Mouse (Mus musculus) embryo, embryonic 10 days (tissue): ENCODE measurements around the gene Pold2.

Experiments
- DNase-seq: peaks from one replicate; pipeline ENCODE4 v3.0.0-alpha.2; 2015; ENCODE audit warnings: low spot score

The Pold2 gene

GRCm38 (mm10) chr11:5858723-5859122 is 19.4 kb downstream of the Pold2 start:
- DNase-seq = no peak

GRCm38 (mm10) chr11:5856479-5857130 is 21.5 kb downstream of the Pold2 start:
- DNase-seq = no peak

- no peak for DNase-seq
These were observed 22.2 kb downstream of the Pold2 start for GRCm38 (mm10) chr11:5855902-5856301.

- DNase-seq = no peak
These were observed 22.6 kb downstream of the Pold2 start for GRCm38 (mm10) chr11:5855481-5855880.

- no peak for DNase-seq
These were observed 25.8 kb downstream of the Pold2 start for GRCm38 (mm10) chr11:5852314-5852713.

GRCm38 (mm10) chr11:5851021-5851736 is 26.9 kb downstream of the Pold2 start:
- DNase-seq = no peak

- no peak for DNase-seq
These were observed 27.6 kb downstream of the Pold2 start for GRCm38 (mm10) chr11:5850452-5850851.

- DNase-seq = no peak
These were observed 28.8 kb downstream of the Pold2 start for GRCm38 (mm10) chr11:5849316-5849715.

- no peak for DNase-seq
These were observed 29.4 kb downstream of the Pold2 start for GRCm38 (mm10) chr11:5848741-5849140.

- no peak for DNase-seq
These were observed 31.3 kb downstream of the Pold2 start for GRCm38 (mm10) chr11:5846639-5847345.

GRCm38 (mm10) chr11:5843131-5843530 is 35.0 kb downstream of the Pold2 start:
- DNase-seq = no peak

- no peak for DNase-seq
These were observed 36.3 kb downstream of the Pold2 start for GRCm38 (mm10) chr11:5841751-5842150.

GRCm38 (mm10) chr11:5840346-5840745 is 37.7 kb downstream of the Pold2 start:
- no peak for DNase-seq

GRCm38 (mm10) chr11:5837251-5838246 is 40.5 kb downstream of the Pold2 start, which contains the start of gene Polm:
Gene Polm (minus strand): TSS chr11:5838016.
- DNase-seq = peak; percentile 95

GRCm38 (mm10) chr11:5836126-5836525 is 42.0 kb downstream of the Pold2 start:
- DNase-seq = peak; percentile 35

GRCm38 (mm10) chr11:5835057-5835456 is 43.0 kb downstream of the Pold2 start:
- DNase-seq = no peak

GRCm38 (mm10) chr11:5834506-5834905 is 43.6 kb downstream of the Pold2 start:
- no peak for DNase-seq

GRCm38 (mm10) chr11:5829327-5829726 is 48.8 kb downstream of the Pold2 start:
- no peak for DNase-seq

GRCm38 (mm10) chr11:5828509-5829191 is 49.4 kb downstream of the Pold2 start:
- no peak for DNase-seq

- no peak for DNase-seq
These were observed 50.2 kb downstream of the Pold2 start for GRCm38 (mm10) chr11:5827931-5828330.

- DNase-seq = no peak
These were observed 52.7 kb downstream of the Pold2 start for GRCm38 (mm10) chr11:5825432-5825831.
